Mouse (Mus musculus) hindbrain, embryonic 15.5 days (tissue): Measurements from ENCODE around the gene Tbc1d22a. TPM values are rescaled to one million over a fixed set of nuclear protein-coding genes. Genes with fewer than 3 reads are reported as not detected.
"Not testable (repeated sequence)": the region's sequence is repeated elsewhere in the genome, so short reads cannot be mapped to it uniquely, and the experiment has no call there.

Experiments used
- ATAC-seq: fragments of 200-750 bp; cut with Nextera tagmentation; 2 replicates; pipeline ENCODE4 v1.8.0; 2017; ENCODE audit warnings: low read depth, moderate number of reproducible peaks, moderate TSS enrichment; ENCODE audit not compliant: low FRiP score
- H3K27ac ChIP-seq: fragments of 300-500 bp; sonication (generic); replicated peaks from 2 replicates; pipeline ENCODE4 v1.5.1; 2015; ENCODE audit warnings: mild to moderate bottlenecking, inconsistent platforms
- H3K27me3 ChIP-seq: fragments of 300-500 bp; sonication (generic); 2 replicates; pipeline ENCODE4 v1.6.1; 2015; ENCODE audit warnings: control low read depth, inconsistent platforms
- H3K36me3 ChIP-seq: fragments of 300-500 bp; sonication (generic); 2 replicates; pipeline ENCODE4 v1.6.1; 2015; ENCODE audit warnings: control low read depth, inconsistent platforms
- H3K4me1 ChIP-seq: fragments of 300-500 bp; sonication (generic); replicated peaks from 2 replicates; pipeline ENCODE4 v1.6.1; 2015; ENCODE audit warnings: control low read depth, inconsistent platforms
- H3K4me2 ChIP-seq: fragments of 300-500 bp; sonication (generic); 2 replicates; pipeline ENCODE4 v1.6.1; 2015; ENCODE audit warnings: moderate library complexity, mild to moderate bottlenecking, inconsistent platforms
- H3K4me3 ChIP-seq: fragments of 300-500 bp; sonication (generic); 2 replicates; pipeline ENCODE4 v1.5.1; 2015; ENCODE audit warnings: mild to moderate bottlenecking, inconsistent platforms
- H3K9ac ChIP-seq: fragments of 300-500 bp; sonication (generic); 2 replicates; pipeline ENCODE4 v1.6.1; 2015; ENCODE audit warnings: inconsistent platforms
- H3K9me3 ChIP-seq: fragments of 300-500 bp; sonication (generic); 2 replicates; pipeline ENCODE4 v1.6.1; 2016; ENCODE audit warnings: control low read depth, inconsistent platforms
- WGBS: fragments of 180-500 bp; shearing (Covaris S2); methylation state at CpG from one replicate; pipeline ENCODE4 v1.1.7; 2015; 5-methylcytosine and 5-hydroxymethylcytosine counted together
- polyA plus RNA-seq: library from polyadenylated mRNA; unstranded; fragments of >200 nt; fragmentation: Nextera tagmentation; extraction: Ambion mirVana; gene quantifications from 2 replicates; pipeline ENCODE4 v1.2.1, GENCODE M21; 2015

Gene Tbc1d22a
- polyA plus RNA-seq, 1 experiment from 2014 or later, result 13.2 TPM

- no peak for ATAC-seq
- no peaks in the 10 kb centered on the region for H3K36me3 ChIP-seq
- no peak overlapping the region for H3K27ac ChIP-seq
- 75% methylated on average over 7 of the region's 7 CpGs for WGBS
- H3K27me3 ChIP-seq, result no peaks in the 10 kb centered on the region
- no peak overlapping the region for H3K4me2 ChIP-seq
- H3K4me1 ChIP-seq, result peaks cover 8% of the 10 kb centered on the region
- no peaks in the 10 kb centered on the region for H3K9me3 ChIP-seq
- no peak overlapping the region for H3K4me3 ChIP-seq
- no peak overlapping the region for H3K9ac ChIP-seq
Observed at GRCm38 (mm10) chr15:86219534-86220228, 5.4 kb downstream of the Tbc1d22a start.

DNA sequence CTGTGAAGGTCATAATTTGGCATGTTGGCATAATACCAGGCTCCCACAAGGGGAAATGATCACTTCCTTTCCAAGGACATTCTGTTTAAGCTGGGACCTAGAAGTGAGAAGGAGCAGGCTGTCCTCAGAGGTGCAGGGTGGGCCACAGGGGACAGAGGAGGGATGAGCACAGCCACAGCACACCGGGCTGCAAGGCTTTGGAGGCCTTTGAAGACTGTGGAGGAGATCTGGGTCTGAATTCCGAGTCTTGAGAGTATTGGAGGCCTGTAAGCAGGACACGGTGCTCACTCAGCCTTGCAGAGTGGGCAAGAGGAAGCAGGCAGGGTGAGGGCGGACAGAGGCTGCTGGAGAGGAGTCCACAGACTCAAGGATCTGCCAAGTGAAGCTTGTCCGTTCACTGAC lies 6.0 kb downstream of the Tbc1d22a start:
- Histone ChIP-seq H3K4me1 (peaks cover 3% of the 10 kb centered on the region), H3K9ac (no peak overlapping the region), H3K9me3 (no peaks in the 10 kb centered on the region), H3K36me3 (no peaks in the 10 kb centered on the region), H3K4me3 (no peak overlapping the region), H3K27me3 (no peaks in the 10 kb centered on the region), H3K27ac (no peak overlapping the region), H3K4me2 (no peak overlapping the region)
- no peak for ATAC-seq
- 88% methylated on average over 5 of the region's 5 CpGs for WGBS

- Histone ChIP-seq H3K9me3 (no peaks in the 10 kb centered on the region), H3K4me2 (no peak overlapping the region), H3K4me3 (no peak overlapping the region), H3K27me3 (no peaks in the 10 kb centered on the region), H3K4me1 (no peaks in the 10 kb centered on the region), H3K36me3 (no peaks in the 10 kb centered on the region), H3K27ac (no peak overlapping the region), H3K9ac (no peak overlapping the region)
- ATAC-seq, result no peak
- WGBS, result 87% methylated on average over 4 of the region's 4 CpGs
Observed at GRCm38 (mm10) chr15:86220715-86221114, 6.5 kb downstream of the Tbc1d22a start.

DNA sequence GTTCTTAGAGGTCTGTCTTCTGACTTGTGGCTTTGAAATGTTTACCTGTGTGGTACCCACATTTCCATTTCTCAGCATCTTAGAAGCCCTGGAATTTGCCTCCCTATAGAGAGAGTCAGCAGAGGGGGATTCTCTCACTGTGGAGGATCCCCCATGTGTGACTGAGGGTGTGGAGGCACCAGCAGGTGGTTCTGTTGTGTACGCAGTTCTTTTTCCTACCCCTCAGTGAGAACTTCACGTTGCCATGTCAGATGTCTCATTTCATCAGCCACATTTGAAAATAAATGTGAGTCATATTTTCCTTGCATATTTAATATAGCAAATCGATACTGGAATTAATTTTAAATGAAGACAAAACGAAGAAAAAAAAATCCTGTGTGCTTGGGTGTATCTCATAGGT lies 7.1 kb downstream of the Tbc1d22a start:
- no peak for ATAC-seq
- Histone ChIP-seq H3K9me3 (no peaks in the 10 kb centered on the region), H3K4me1 (no peaks in the 10 kb centered on the region), H3K9ac (no peak overlapping the region), H3K36me3 (no peaks in the 10 kb centered on the region), H3K4me2 (no peak overlapping the region), H3K4me3 (no peak overlapping the region), H3K27ac (no peak overlapping the region), H3K27me3 (no peaks in the 10 kb centered on the region)
- WGBS, result 77% methylated on average over 4 of the region's 4 CpGs

DNA sequence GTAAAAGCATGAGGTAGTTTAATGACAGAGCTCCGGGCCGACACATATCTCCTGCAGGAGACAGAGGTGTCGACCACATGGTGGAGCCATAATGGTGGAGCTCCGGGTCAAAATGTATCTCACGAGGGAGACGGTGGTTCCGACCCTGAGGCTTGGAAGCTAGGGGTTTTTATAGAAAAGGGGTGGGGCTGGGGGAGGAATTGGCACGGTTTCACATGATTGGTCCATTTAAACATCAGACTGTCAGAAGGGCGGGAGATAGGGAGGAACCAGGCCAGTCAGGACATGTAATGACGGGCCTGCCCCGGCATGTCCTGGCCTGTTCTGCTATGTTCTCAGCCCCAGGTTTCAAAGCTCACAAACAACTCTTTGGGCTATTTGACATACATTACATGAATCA lies 7.6 kb downstream of the Tbc1d22a start:
- H3K9ac ChIP-seq, H3K27ac ChIP-seq, H3K4me3 ChIP-seq, H3K4me1 ChIP-seq, H3K4me2 ChIP-seq, ATAC-seq, H3K9me3 ChIP-seq, H3K36me3 ChIP-seq, H3K27me3 ChIP-seq: not testable (repeated sequence)
- 84% methylated on average over 11 of the region's 11 CpGs for WGBS

- Histone ChIP-seq H3K4me3 (no peak overlapping the region), H3K4me2 (no peak overlapping the region), H3K4me1 (no peaks in the 10 kb centered on the region), H3K9ac (no peak overlapping the region), H3K36me3 (no peaks in the 10 kb centered on the region), H3K27me3 (no peaks in the 10 kb centered on the region), H3K9me3 (no peaks in the 10 kb centered on the region), H3K27ac (no peak overlapping the region; the same call in 1 of the 2 replicates)
- no peak for ATAC-seq
- 86% methylated on average over 7 of the region's 7 CpGs for WGBS
Observed at GRCm38 (mm10) chr15:86224972-86225551, 10.8 kb downstream of the Tbc1d22a start.

DNA sequence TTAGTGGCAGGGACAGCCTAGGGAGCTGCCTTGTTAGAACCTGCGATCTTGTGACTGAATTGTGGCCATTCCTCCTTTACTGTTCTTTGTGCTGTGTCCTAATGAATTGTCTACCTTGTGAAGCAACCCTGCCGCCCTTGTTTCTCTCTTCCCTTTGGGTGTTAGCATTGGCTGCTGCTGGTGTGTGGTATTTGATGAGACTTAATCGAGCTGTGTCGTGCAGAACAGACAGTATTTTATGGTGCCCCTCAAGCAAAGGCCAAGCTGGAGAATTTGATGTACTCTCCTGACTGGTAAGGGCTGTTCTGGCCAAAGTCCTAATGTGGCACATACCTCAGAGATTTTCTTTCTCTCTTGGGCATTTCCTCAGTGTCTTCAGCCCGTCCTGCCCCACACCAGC lies 12.0 kb downstream of the Tbc1d22a start:
- Histone ChIP-seq H3K4me3 (no peak overlapping the region), H3K4me2 (no peak overlapping the region), H3K9ac (no peak overlapping the region), H3K9me3 (no peaks in the 10 kb centered on the region), H3K36me3 (no peaks in the 10 kb centered on the region), H3K4me1 (no peaks in the 10 kb centered on the region), H3K27me3 (no peaks in the 10 kb centered on the region), H3K27ac (no peak overlapping the region)
- 85% methylated on average over 5 of the region's 5 CpGs for WGBS
- ATAC-seq, result no peak

DNA sequence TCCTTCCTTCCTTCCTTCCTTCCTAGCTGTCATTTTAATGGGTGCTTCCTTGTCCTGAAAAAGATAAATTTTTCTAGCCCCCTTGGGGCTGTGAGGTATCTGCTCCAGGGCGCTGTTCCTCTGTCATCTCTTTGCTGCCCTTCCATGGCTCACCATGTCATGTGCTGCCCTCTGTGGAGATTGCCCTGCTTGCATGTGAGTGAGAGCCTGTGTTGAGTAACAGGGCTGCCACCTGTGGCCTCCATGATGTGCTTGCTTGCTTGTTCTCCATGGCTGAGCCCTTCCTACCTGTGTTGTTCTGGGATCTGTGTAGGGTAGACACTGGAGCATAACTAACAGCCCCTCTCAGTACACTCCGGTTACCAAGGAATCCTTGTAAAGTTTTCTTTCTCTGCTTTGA lies 12.7 kb downstream of the Tbc1d22a start:
- Histone ChIP-seq H3K36me3 (no peaks in the 10 kb centered on the region), H3K27me3 (no peaks in the 10 kb centered on the region), H3K9me3 (no peaks in the 10 kb centered on the region), H3K9ac (no peak overlapping the region), H3K27ac (no peak overlapping the region), H3K4me2 (no peak overlapping the region), H3K4me1 (peaks cover 5% of the 10 kb centered on the region; the same call in 1 of the 2 replicates), H3K4me3 (no peak overlapping the region)
- ATAC-seq, result no peak
- 79% methylated on average over 2 of the region's 2 CpGs for WGBS

- no peak overlapping the region for H3K27ac ChIP-seq
- no peak overlapping the region for H3K9ac ChIP-seq
- H3K4me1 ChIP-seq, result peaks cover 9% of the 10 kb centered on the region; the same call in 1 of the 2 replicates
- H3K9me3 ChIP-seq, result no peaks in the 10 kb centered on the region
- ATAC-seq, result no peak
- H3K36me3 ChIP-seq, result no peaks in the 10 kb centered on the region
- no peak overlapping the region for H3K4me3 ChIP-seq
- no peaks in the 10 kb centered on the region for H3K27me3 ChIP-seq
- 43% methylated on average over 3 of the region's 3 CpGs for WGBS
- H3K4me2 ChIP-seq, result no peak overlapping the region
Observed at GRCm38 (mm10) chr15:86228186-86228585, 13.9 kb downstream of the Tbc1d22a start.

GRCm38 (mm10) chr15:86229088-86229487 lies 14.8 kb downstream of the Tbc1d22a start:
- WGBS, result 88% methylated on average over 8 of the region's 8 CpGs

DNA sequence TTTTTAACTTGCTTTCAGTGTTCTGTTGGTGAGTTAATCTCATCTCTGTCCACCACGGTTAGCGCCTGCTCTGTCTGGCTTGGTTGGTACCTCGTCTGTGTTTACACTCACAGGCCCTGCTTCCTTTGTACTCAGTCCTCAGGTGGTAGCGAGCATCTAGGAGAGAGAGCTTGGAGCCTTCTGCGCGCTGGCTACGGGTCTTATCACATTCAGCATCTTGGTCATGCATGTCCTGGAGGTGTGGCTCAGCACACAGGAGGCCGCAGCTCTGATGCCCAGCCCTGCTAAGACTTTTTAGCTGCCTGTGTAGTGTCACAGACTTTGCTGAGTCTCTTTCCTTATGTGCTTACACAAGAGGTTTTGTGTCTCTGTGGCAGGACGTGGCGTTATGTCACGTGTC lies 15.4 kb downstream of the Tbc1d22a start:
- no peak overlapping the region for H3K4me3 ChIP-seq
- no peak for ATAC-seq
- 76% methylated on average over 11 of the region's 11 CpGs for WGBS
- H3K27ac ChIP-seq, result no peak overlapping the region
- no peaks in the 10 kb centered on the region for H3K9me3 ChIP-seq
- no peaks in the 10 kb centered on the region for H3K27me3 ChIP-seq
- H3K9ac ChIP-seq, result no peak overlapping the region
- peaks cover 9% of the 10 kb centered on the region; the same call in 1 of the 2 replicates for H3K4me1 ChIP-seq
- no peaks in the 10 kb centered on the region for H3K36me3 ChIP-seq
- no peak overlapping the region for H3K4me2 ChIP-seq

More at GRCm38 (mm10) chr15:86229088-86229487, 14.8 kb downstream of the Tbc1d22a start:
- Histone ChIP-seq H3K4me2 (no peak overlapping the region), H3K4me3 (no peak overlapping the region), H3K9me3 (no peaks in the 10 kb centered on the region), H3K27ac (no peak overlapping the region), H3K36me3 (no peaks in the 10 kb centered on the region), H3K27me3 (no peaks in the 10 kb centered on the region), H3K9ac (no peak overlapping the region), H3K4me1 (peaks cover 9% of the 10 kb centered on the region; the same call in 1 of the 2 replicates)
- ATAC-seq, result no peak

DNA sequence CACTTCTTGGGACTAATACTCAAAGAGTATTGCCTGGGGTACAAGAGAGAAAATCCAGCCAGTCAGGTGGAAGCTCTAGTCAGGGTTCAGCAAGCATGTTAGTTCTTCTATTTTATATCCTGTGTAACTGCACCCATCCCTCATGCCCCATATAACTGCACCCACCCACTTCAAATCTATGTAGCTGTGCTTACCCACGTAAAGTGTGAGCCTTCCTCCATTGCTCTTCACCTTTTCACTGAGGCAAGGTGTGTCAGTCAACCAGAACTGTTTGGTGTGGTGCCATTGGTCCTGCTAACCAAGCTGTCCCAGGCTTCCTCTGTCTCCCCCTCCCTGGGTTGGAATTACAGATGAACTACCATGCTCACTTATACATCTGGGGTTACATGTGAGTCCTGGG lies 16.9 kb downstream of the Tbc1d22a start:
- no peak for ATAC-seq
- Histone ChIP-seq H3K4me1 (peaks cover 9% of the 10 kb centered on the region; the same call in 1 of the 2 replicates), H3K27me3 (no peaks in the 10 kb centered on the region), H3K9me3 (no peaks in the 10 kb centered on the region), H3K36me3 (no peaks in the 10 kb centered on the region), H3K4me3 (no peak overlapping the region), H3K9ac (no peak overlapping the region), H3K27ac (no peak overlapping the region), H3K4me2 (no peak overlapping the region)
- WGBS, result 96% methylated on average over 1 of the region's 1 CpGs
